Mouse (Mus musculus) intestine, postnatal 0 days (tissue): ENCODE measurements around the gene Unc93b1. TPM values are rescaled to one million over a fixed set of nuclear protein-coding genes. Genes with fewer than 3 reads are reported as not detected.

Source experiments
- ATAC-seq: fragments of 200-750 bp; cut with Nextera tagmentation; 2 replicates; pipeline ENCODE4 v1.8.0; 2017; ENCODE audit warnings: mild to moderate bottlenecking, moderate TSS enrichment, moderate library complexity
- H3K27ac ChIP-seq: fragments of 300-500 bp; sonication (generic); 2 replicates; pipeline ENCODE4 v1.5.1; 2014; ENCODE audit warnings: mild to moderate bottlenecking, low read depth, low read length, moderate library complexity
- H3K27me3 ChIP-seq: fragments of 300-500 bp; sonication (generic); replicated peaks from 2 replicates; pipeline ENCODE4 v1.6.1; 2014; ENCODE audit warnings: low read length, mixed read lengths; ENCODE audit not compliant: control insufficient read depth, insufficient read depth
- H3K36me3 ChIP-seq: fragments of 300-500 bp; sonication (generic); 2 replicates; pipeline ENCODE4 v1.6.1; 2014; ENCODE audit warnings: mild to moderate bottlenecking, moderate library complexity; ENCODE audit not compliant: control insufficient read depth, insufficient read depth
- H3K4me1 ChIP-seq: fragments of 300-500 bp; sonication (generic); replicated peaks from 2 replicates; pipeline ENCODE4 v1.6.1; 2014; ENCODE audit warnings: antibody characterized with exemption, low read length, mixed read lengths; ENCODE audit not compliant: control insufficient read depth, insufficient read depth
- H3K4me2 ChIP-seq: fragments of 300-500 bp; sonication (generic); replicated peaks from 2 replicates; pipeline ENCODE4 v1.6.1; 2014; ENCODE audit warnings: low read depth, mild to moderate bottlenecking, moderate library complexity
- H3K4me3 ChIP-seq: fragments of 300-500 bp; sonication (generic); 2 replicates; pipeline ENCODE4 v1.5.1; 2014; ENCODE audit warnings: low read depth, low read length
- H3K9ac ChIP-seq: fragments of 300-500 bp; sonication (generic); 2 replicates; pipeline ENCODE4 v1.6.1; 2014; ENCODE audit warnings: mild to moderate bottlenecking, low read depth, low read length
- H3K9me3 ChIP-seq: fragments of 300-500 bp; sonication (generic); 2 replicates; pipeline ENCODE4 v1.6.1; 2016; ENCODE audit warnings: mixed run types; ENCODE audit not compliant: control insufficient read depth
- CTCF ChIP-seq: sonication (generic); IDR thresholded peaks from 2 replicates; pipeline ENCODE4 v1.5.1; 2016; ENCODE audit warnings: low read depth, mild to moderate bottlenecking, control low read depth, antibody characterized with exemption, moderate library complexity
- WGBS: fragments of 180-500 bp; shearing (Covaris S2); extraction: QIAGEN DNeasy Blood & Tissue Kit; methylation state at CpG from one replicate; pipeline ENCODE4 v1.1.7; 2014; 5-methylcytosine and 5-hydroxymethylcytosine counted together
- polyA plus RNA-seq: library from polyadenylated mRNA; unstranded; fragments of >200 nt; fragmentation: Nextera tagmentation; extraction: Ambion mirVana; gene quantifications from 2 replicates; pipeline ENCODE4 v1.2.1, GENCODE M21; 2015

Unc93b1 gene
- polyA plus RNA-seq, 1 experiment from 2014 or later, result 28.3 TPM

GRCm38 (mm10) chr19:3904363-3904675, 30.7 kb upstream of the Unc93b1 start:
- Histone ChIP-seq H3K9ac (no peak overlapping the region), H3K4me2 (peak overlapping the region; percentile 75), H3K27ac (no peak overlapping the region), H3K36me3 (peaks cover 41% of the 10 kb centered on the region), H3K9me3 (no peaks in the 10 kb centered on the region), H3K4me1 (peaks cover 13% of the 10 kb centered on the region; the same call in 1 of the 2 replicates), H3K27me3 (no peaks in the 10 kb centered on the region), H3K4me3 (no peak overlapping the region)
- 59% methylated on average over 10 of the region's 10 CpGs for WGBS
- ATAC-seq, result no peak
- no peak for TF ChIP-seq CTCF

GRCm38 (mm10) chr19:3905261-3905969, 29.6 kb upstream of the Unc93b1 start:
- Histone ChIP-seq H3K9ac (peak overlapping the region; percentile 60), H3K4me2 (peak overlapping the region; percentile 75), H3K4me3 (peak overlapping the region; percentile 62), H3K27me3 (no peaks in the 10 kb centered on the region), H3K36me3 (peaks cover 43% of the 10 kb centered on the region), H3K9me3 (no peaks in the 10 kb centered on the region), H3K27ac (peak overlapping the region; percentile 91), H3K4me1 (peaks cover 13% of the 10 kb centered on the region; the same call in 1 of the 2 replicates)
- WGBS, result 18% methylated on average over 6 of the region's 6 CpGs
- no peak for TF ChIP-seq CTCF
- ATAC-seq, result no peak

DNA sequence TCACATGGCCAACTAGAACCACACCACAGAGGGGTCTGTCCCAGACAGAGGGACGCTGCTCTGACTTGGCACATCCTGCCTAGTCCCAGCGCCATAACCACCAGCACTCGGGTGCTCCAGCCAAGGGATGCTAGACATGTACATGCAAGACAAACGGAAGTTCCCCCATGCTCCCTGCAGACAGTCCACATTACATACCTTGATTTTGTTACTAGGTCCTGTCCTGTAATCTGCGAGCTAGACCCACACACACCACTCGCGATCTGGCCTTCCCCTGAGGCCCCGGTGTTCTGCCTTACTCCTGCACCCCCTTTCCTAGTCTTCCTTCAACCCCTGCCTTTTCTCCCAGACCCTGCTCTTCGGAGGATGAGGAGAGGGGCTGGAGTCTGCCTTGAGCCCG, 28.7 kb upstream of the Unc93b1 start:
- no peak for ATAC-seq
- 13% methylated on average over 10 of the region's 10 CpGs for WGBS
- H3K4me3 ChIP-seq, result peak overlapping the region; percentile 62
- no peak for TF ChIP-seq CTCF
- peak overlapping the region; percentile 75 for H3K4me2 ChIP-seq
- H3K27me3 ChIP-seq, result no peaks in the 10 kb centered on the region
- peak overlapping the region; percentile 60 for H3K9ac ChIP-seq
- peaks cover 13% of the 10 kb centered on the region; the same call in 1 of the 2 replicates for H3K4me1 ChIP-seq
- H3K27ac ChIP-seq, result peak overlapping the region; percentile 91
- no peaks in the 10 kb centered on the region for H3K9me3 ChIP-seq
- H3K36me3 ChIP-seq, result peaks cover 50% of the 10 kb centered on the region

DNA sequence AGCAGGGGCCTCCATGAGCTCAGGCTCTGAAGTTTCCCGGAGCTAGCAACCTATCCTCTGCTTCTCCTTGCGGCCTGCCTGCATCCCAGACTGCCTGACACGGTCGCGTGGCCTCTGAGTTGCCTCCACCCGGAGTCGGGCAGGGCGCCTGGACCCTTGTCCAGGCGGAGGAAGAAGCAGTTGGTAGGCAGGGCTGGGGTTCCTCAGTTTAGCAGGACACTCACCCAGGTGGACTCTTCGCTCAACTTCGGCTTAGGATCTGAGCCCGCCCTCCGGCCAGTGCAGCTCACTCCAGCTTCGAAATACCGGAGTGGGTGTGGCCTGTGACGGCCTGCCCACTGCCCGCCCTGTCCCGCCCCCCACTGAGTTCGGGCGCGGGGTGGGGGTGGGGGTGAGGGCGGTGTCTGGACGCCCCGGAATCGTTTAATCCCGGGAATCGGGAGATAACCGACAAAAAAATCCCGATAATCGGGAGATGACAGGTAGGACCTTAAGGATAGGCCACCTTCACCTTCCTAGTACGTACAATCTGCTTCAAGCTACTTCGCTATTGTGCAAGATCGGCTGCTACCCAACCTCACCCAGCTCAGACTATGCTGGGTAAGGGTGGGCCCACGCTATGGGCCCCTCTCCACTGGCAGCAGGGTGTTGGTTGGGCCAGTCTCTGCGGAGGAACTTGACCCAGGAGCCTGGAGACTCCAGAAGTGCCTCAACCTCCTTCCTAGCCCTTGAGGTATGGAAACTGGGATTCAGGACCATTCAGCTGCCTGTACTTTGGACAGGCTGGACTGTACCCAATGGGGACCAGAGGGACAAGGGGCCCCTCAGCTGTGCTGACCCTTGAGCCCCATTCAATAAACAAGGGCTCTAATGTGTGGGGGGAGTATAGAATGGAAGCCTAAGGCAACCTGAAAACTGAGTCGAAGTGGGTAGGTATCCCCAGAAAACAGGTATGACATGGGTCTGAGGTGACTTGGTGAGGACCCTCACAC, 27.9 kb upstream of the Unc93b1 start, which contains the start of gene Tcirg1:
TSS of gene Tcirg1 (minus strand) at position 339 of the 992 bp plus-strand sequence.
- Histone ChIP-seq H3K27ac (peak within 1 kb of the TSS; percentile 91), H3K4me3 (peak within 1 kb of the TSS; percentile 62), H3K27me3 (no peaks in the 10 kb centered on the region), H3K9me3 (no peaks in the 10 kb centered on the region), H3K9ac (peak within 1 kb of the TSS; percentile 60), H3K4me1 (peaks cover 17% of the 10 kb centered on the region; the same call in 1 of the 2 replicates), H3K4me2 (peak within 1 kb of the TSS; percentile 75), H3K36me3 (peaks cover 45% of the 10 kb centered on the region)
- WGBS, result 3% methylated on average over 36 of the region's 36 CpGs
- peak; percentile 84 for ATAC-seq
- no peak for TF ChIP-seq CTCF

DNA sequence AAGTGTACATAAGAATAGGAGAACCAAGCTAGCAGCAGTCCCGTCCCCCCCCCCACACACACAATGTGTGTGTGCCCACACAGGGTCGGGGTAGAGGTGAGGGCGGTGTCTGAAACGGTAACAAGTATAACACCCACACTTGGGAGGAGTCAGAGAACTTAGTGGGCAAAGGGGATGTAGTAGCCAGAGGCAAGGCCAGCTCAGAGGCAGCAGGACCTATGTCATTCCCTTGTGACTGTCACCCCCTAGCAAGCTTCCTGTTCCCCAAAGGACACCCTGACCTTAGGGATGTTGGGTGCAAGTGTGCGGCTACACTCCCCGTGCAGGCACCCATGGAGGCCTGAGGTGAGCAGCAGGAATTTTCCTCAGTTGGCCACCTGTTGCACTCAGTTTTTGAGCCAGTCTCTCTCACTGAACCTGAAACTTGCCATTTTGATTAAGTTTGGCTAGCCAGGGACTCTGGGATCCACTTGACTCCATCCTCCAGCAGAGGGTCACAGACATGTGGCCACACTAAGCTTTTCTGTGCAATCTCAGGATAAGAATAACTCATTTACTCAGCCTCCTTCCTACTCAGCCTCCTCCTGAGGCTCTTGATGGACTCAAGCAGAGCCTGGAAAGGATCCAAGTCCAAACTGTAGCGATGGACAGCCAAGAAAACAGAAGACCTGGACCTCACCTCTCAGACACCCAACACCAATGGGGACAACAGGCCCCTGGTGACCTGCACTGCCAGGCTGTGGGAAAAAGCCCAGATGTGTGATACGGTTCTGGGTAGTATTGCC, 26.9 kb upstream of the Unc93b1 start:
- peaks cover 17% of the 10 kb centered on the region; the same call in 1 of the 2 replicates for H3K4me1 ChIP-seq
- H3K27me3 ChIP-seq, result no peaks in the 10 kb centered on the region
- peak overlapping the region; percentile 75 for H3K4me2 ChIP-seq
- 59% methylated on average over 8 of the region's 8 CpGs for WGBS
- 0 out of 2 replicates have a peak overlapping the region, but pooled peaks have one; percentile 60 for H3K9ac ChIP-seq
- peak overlapping the region; percentile 91 for H3K27ac ChIP-seq
- no peak for ATAC-seq
- H3K9me3 ChIP-seq, result no peaks in the 10 kb centered on the region
- H3K4me3 ChIP-seq, result peak overlapping the region; percentile 62; the same call in 1 of the 2 replicates
- peaks cover 35% of the 10 kb centered on the region for H3K36me3 ChIP-seq
- no peak for TF ChIP-seq CTCF
